Mouse (Mus musculus) ES-CJ7 (cell line): ENCODE measurements at regions not wholly inside any gene's neighbourhood (a gene's known extent, or its start where the extent isn't known, plus 50 kb on each side); places are given as distances from the start of the nearest gene placed in this dataset.
A peak's percentile ranks its signal among the peaks of the same experiment; 100 is the strongest.

ENCODE experiments used
- DNase-seq: peaks from one replicate; pipeline ENCODE4 v3.0.0; 2011; ENCODE audit warnings: low read depth, low spot score

DNA sequence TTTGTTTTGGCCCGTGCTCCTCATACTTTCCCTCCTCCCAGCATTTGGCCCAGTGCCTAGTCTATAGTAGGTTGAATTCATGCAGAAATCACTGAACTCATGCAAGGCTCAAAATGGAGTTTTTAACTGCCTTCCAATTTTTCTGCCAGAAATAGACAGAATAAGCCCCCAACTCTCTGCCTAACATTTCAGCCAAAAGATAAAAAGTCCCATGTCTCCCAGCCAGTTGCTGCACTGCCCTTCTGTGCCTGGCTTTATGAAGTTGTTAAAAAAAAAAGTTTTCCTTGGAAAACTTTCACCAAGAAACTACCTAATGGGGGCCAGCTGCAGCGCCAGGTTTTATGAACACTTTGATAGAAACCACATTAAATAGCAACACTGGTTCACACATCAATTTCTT, 222.0 kb downstream of the Zic3 start:
- no peak for DNase-seq

DNA sequence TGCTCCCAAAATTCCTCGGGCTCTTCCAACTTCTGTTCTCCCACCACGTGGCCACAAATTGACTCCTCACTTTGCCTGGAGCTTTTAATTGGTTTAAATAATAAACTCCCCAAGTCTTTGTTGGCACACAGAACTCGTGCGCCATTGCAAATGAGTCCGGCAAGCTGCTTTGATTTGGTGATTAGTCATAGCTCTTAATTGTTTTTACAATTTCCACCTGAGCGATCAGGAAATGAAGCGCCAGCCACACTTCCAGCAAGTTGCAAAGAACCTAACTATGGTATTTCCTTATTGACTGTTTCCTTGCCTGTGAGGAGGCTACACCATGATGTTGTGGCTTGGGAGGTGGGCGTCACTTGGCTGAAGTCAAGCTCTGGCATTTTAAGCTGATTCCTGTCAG, 233.5 kb downstream of the Zic3 start:
- no peak for DNase-seq

DNA sequence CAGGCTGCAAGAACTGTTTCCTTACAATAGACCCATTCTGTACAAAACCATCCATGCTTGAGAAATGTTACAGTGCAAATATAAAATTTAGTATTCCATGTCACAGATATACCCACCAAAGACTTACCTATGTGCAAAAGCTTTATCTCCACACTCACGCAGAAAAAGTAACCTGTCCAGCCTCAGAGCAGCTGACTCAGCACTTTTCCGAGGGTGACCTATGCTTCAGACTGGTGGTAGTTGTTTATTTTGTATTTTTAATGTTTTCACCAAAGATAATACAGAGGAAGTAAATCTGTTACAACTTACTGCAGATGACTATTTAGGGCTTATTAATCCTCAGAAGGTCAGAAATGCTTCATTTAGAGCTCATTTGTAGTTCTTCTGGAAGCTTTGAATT, 260.4 kb downstream of the Zic3 start:
- DNase-seq, result no peak

DNA sequence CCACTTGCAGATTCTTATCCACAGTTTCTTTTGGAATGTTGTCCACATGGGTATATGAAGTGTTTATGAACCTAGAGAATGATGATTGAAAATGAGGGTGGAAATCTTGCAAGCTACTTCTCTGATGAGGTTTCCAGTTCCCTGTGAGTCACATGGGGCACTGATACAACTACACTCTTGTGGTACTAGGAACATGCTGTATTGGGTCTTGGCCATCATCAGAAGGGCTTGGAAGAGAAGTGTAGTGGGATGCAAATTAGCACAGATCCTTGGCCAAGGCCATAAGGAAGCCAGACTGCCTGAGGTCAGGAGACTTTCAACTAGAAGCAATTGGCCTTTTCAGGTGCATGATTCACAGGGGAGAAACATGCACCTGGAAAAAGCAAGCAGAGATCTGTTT, 300.3 kb downstream of the Zic3 start:
- no peak for DNase-seq

DNA sequence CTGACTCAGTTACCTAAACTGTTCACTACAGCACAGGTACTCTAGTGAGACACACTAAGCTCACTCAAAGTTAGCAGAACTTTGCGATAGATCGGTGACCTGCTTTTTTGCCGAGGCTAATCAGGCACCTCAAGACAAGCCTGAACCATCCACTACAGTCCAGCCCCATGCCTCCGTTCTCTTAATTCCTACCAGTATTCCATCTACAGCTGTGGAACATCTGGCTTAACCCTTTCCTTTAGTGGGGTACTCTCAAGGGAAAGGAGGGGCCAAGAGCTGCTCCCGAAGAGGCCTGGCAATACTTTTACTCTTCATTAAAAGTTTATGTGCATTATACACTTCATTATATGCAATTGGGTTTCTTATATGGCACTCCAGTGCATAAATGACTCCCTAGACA, 329.1 kb downstream of the Zic3 start:
- no peak for DNase-seq

DNA sequence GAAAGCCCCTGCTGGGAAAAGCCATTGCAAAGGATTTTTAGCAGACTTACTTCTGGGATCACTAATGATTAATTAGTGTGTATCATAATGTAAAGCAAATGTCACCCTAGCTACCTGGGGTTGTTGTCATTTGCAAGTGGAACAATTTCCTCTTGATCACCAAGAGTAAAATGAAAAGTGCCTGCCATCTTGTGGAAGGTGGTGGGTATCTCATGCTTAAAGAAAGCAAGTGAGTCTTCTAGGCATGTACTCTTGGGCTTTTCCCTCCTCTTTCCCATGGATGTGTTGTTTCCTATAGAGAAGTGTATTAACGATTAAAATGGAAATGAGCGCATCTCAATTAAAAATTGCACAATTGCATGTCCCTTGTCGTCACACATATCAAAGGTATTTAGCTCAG, 355.4 kb downstream of the Zic3 start:
- DNase-seq, result peak; percentile 23
